In genomic region chr9:102436378-102436777, GRCm38 (mm10) we compare ENCODE assay signal across 11 mouse cellular contexts.
DNase-seq lines count a peak whose midpoint lies in the region; ATAC-seq and TF ChIP-seq lines count a peak whose summit lies in the region.
"Had no signal": no experiment of that assay in that cellular context is flagged by ENCODE, and none has a peak within 500 bp of the region (broad histone marks: within the 10 kb centered on the region; RNA-seq: fewer than 3 reads in every experiment).

No protein-coding gene starts in this region.

- H3K9ac ChIP-seq in liver, adult 2 months (ENCODE audit: low read depth, low read length) = no peak overlapping the region
- H3K9ac ChIP-seq in liver, embryonic 12.5 days = no peak overlapping the region
- H3K9ac ChIP-seq: forebrain, embryonic 12.5 days; stomach, embryonic 15.5 days had no signal

- peak; percentile 26 for DNase-seq in gastrocnemius, postnatal 10 days
- DNase-seq in gastrocnemius, postnatal 4 days (ENCODE audit: low spot score in 2 of 2) = no peak
- DNase-seq in liver, adult 2 months (ENCODE audit: extremely low read depth, low read depth, low spot score) = peak; percentile 16
- DNase-seq in ES-CJ7 (ENCODE audit: low read depth, low spot score) = peak; percentile 14
- DNase-seq in kidney, postnatal 10 days = peak; percentile 22
- DNase-seq in thymus, postnatal 10 days (ENCODE audit: low spot score in 2 of 2) = no peak
- no peak for DNase-seq in cerebellum, adult 18-20 months
- DNase-seq: embryo, embryonic 11 days had no signal

- H3K4me1 ChIP-seq in liver, adult 2 months (ENCODE audit: control insufficient read depth, insufficient read depth, low read length) = no peaks in the 10 kb centered on the region
- H3K4me1 ChIP-seq in liver, embryonic 12.5 days = no peaks in the 10 kb centered on the region
- H3K4me1 ChIP-seq: forebrain, embryonic 12.5 days; stomach, embryonic 15.5 days had no signal

- WGBS in liver, adult 2 months = 86% methylated on average over 5 of the region's 5 CpGs
- WGBS in liver, embryonic 12.5 days (ENCODE audit: insufficient replicate concordance) = 55% methylated on average over 5 of the region's 5 CpGs

- H3K79me2 ChIP-seq in liver, adult 2 months (ENCODE audit: control insufficient read depth, insufficient read depth, low read length) = no peaks in the 10 kb centered on the region

- ATAC-seq in liver, embryonic 12.5 days = no peak

- no peak overlapping the region for H3K4me3 ChIP-seq in liver, adult 2 months (ENCODE audit: insufficient read depth, low read depth, low read length)
- no peak overlapping the region for H3K4me3 ChIP-seq in liver, embryonic 12.5 days
- H3K4me3 ChIP-seq: forebrain, embryonic 12.5 days; stomach, embryonic 15.5 days had no signal

- no peak overlapping the region for H3K27ac ChIP-seq in liver, adult 2 months (replicated peaks; ENCODE audit: insufficient read depth, low read depth, low read length)
- H3K27ac ChIP-seq in liver, embryonic 12.5 days = no peak overlapping the region
- H3K27ac ChIP-seq: forebrain, embryonic 12.5 days; stomach, embryonic 15.5 days had no signal

- H3K36me3 ChIP-seq in liver, adult 2 months (ENCODE audit: control insufficient read depth, insufficient read depth, low read length) = no peaks in the 10 kb centered on the region
- H3K36me3 ChIP-seq in liver, embryonic 12.5 days = no peaks in the 10 kb centered on the region
- H3K36me3 ChIP-seq: forebrain, embryonic 12.5 days; stomach, embryonic 15.5 days had no signal

- peak; percentile 36; the same call in 1 of the 2 replicates for TF ChIP-seq CTCF in liver, adult 2 months (IDR thresholded peaks at IDR 0.05; ENCODE audit: low read depth, low read length)

- no peak overlapping the region for H3K4me2 ChIP-seq in liver, embryonic 12.5 days
- H3K4me2 ChIP-seq: forebrain, embryonic 12.5 days; stomach, embryonic 15.5 days had no signal

- no peaks in the 10 kb centered on the region for H3K9me3 ChIP-seq in liver, embryonic 12.5 days (replicated peaks)
- H3K9me3 ChIP-seq: forebrain, embryonic 12.5 days; stomach, embryonic 15.5 days had no signal

- no peaks in the 10 kb centered on the region for H3K27me3 ChIP-seq in liver, adult 2 months (ENCODE audit: control insufficient read depth, insufficient read depth, low read length)
- H3K27me3 ChIP-seq in liver, embryonic 12.5 days (replicated peaks) = no peaks in the 10 kb centered on the region
- H3K27me3 ChIP-seq: forebrain, embryonic 12.5 days; stomach, embryonic 15.5 days had no signal

- no peak for TF ChIP-seq POLR2A in liver, adult 2 months (IDR thresholded peaks at IDR 0.05; ENCODE audit: extremely low read depth, insufficient read depth, low read length)

Comparison
In these comparisons a context has a peak if more than half of its experiments do, and no peak if none do; other contexts are left out.
1. DNase-seq: peak in gastrocnemius, postnatal 10 days (single experiment), liver, adult 2 months (single experiment), ES-CJ7 (single experiment) and kidney, postnatal 10 days (single experiment); none in gastrocnemius, postnatal 4 days (0 of 2), thymus, postnatal 10 days (0 of 2) and cerebellum, adult 18-20 months (0 of 2).